Mouse (Mus musculus) testis, adult 2 months (tissue): Measurements from ENCODE around the gene Dact3. TPM values are rescaled to one million over a fixed set of nuclear protein-coding genes. Genes with fewer than 3 reads are reported as not detected.

ENCODE experiments used
- H3K27ac ChIP-seq: fragments of 200-500 bp; 2 replicates; pipeline ENCODE4 v1.5.1; 2012; ENCODE audit warnings: low read depth, low read length; ENCODE audit not compliant: control insufficient read depth, insufficient read depth
- H3K27me3 ChIP-seq: fragments of 200-500 bp; 2 replicates; pipeline ENCODE4 v1.6.1; 2012; ENCODE audit warnings: mild to moderate bottlenecking, low read length, moderate library complexity; ENCODE audit not compliant: control insufficient read depth, insufficient read depth
- H3K36me3 ChIP-seq: fragments of 200-500 bp; 2 replicates; pipeline ENCODE4 v1.6.1; 2012; ENCODE audit warnings: mild to moderate bottlenecking, low read length; ENCODE audit not compliant: control insufficient read depth, insufficient read depth
- H3K4me1 ChIP-seq: fragments of 200-500 bp; 2 replicates; pipeline ENCODE4 v1.6.1; 2012; ENCODE audit warnings: low read length; ENCODE audit not compliant: control insufficient read depth, insufficient read depth
- H3K4me3 ChIP-seq: fragments of 200-500 bp; 2 replicates; pipeline ENCODE4 v1.5.1; 2012; ENCODE audit warnings: low read depth, mild to moderate bottlenecking, low read length, moderate library complexity, mixed read lengths; ENCODE audit not compliant: control insufficient read depth
- CTCF ChIP-seq: fragments of 200-500 bp; IDR thresholded peaks from 2 replicates; pipeline ENCODE4 v1.5.1; 2012; ENCODE audit warnings: low read depth, mild to moderate bottlenecking, inconsistent platforms, low read length, moderate library complexity; ENCODE audit not compliant: control insufficient read depth, insufficient read depth, insufficient replicate concordance
- POLR2A ChIP-seq: fragments of 200-500 bp; IDR thresholded peaks from 2 replicates; pipeline ENCODE4 v1.6.1; 2012; ENCODE audit warnings: low read depth, mild to moderate bottlenecking, inconsistent platforms, low read length, moderate library complexity; ENCODE audit not compliant: control insufficient read depth
- polyA plus RNA-seq: library from polyadenylated mRNA; depleted of rRNA; stranded (reverse); fragments of >200 nt; gene quantifications from 2 replicates; pipeline ENCODE4 v1.2.3, GENCODE M21; 2012

Gene Dact3
- polyA plus RNA-seq, 1 experiment, result 30.7 TPM

GRCm38 (mm10) chr7:16874190-16874589 lies 927 bp upstream of the Dact3 start:
- Histone ChIP-seq H3K36me3 (no peaks in the 10 kb centered on the region), H3K27ac (peak overlapping the region; percentile 85), H3K27me3 (no peaks in the 10 kb centered on the region), H3K4me1 (peaks cover 20% of the 10 kb centered on the region), H3K4me3 (peak overlapping the region; percentile 84)
- peak; percentile 45; the same call in 1 of the 2 replicates for TF ChIP-seq POLR2A
- peak; percentile 91; the same call in 1 of the 2 replicates for TF ChIP-seq CTCF

- Histone ChIP-seq H3K27ac (peak overlapping the region; percentile 85), H3K27me3 (no peaks in the 10 kb centered on the region), H3K4me1 (peaks cover 13% of the 10 kb centered on the region), H3K36me3 (no peaks in the 10 kb centered on the region), H3K4me3 (peak overlapping the region; percentile 84)
- TF ChIP-seq CTCF (no peak), POLR2A (peak; percentile 66)
These were observed 284 bp upstream of the Dact3 start for GRCm38 (mm10) chr7:16874756-16875309.

- H3K4me3 ChIP-seq, result peak overlapping the region; percentile 88
- H3K27me3 ChIP-seq, result no peaks in the 10 kb centered on the region
- no peaks in the 10 kb centered on the region for H3K36me3 ChIP-seq
- H3K27ac ChIP-seq, result no peak overlapping the region
- no peak for TF ChIP-seq CTCF
- no peak for TF ChIP-seq POLR2A
- peaks cover 11% of the 10 kb centered on the region for H3K4me1 ChIP-seq
These were observed 209 bp downstream of the Dact3 start for GRCm38 (mm10) chr7:16875326-16875725.

GRCm38 (mm10) chr7:16876006-16876405 lies 889 bp downstream of the Dact3 start:
- no peaks in the 10 kb centered on the region for H3K36me3 ChIP-seq
- H3K4me3 ChIP-seq, result peak overlapping the region; percentile 88
- TF ChIP-seq POLR2A, result no peak
- no peak for TF ChIP-seq CTCF
- peaks cover 13% of the 10 kb centered on the region for H3K4me1 ChIP-seq
- no peaks in the 10 kb centered on the region for H3K27me3 ChIP-seq
- no peak overlapping the region; the same call in 1 of the 2 replicates for H3K27ac ChIP-seq

- no peaks in the 10 kb centered on the region for H3K36me3 ChIP-seq
- TF ChIP-seq POLR2A (no peak), CTCF (no peak)
- peaks cover 14% of the 10 kb centered on the region for H3K4me1 ChIP-seq
- peak overlapping the region; percentile 72 for H3K27ac ChIP-seq
- peak overlapping the region; percentile 88 for H3K4me3 ChIP-seq
- H3K27me3 ChIP-seq, result no peaks in the 10 kb centered on the region
These were observed 1.5 kb downstream of the Dact3 start for GRCm38 (mm10) chr7:16876608-16877007.

- H3K4me1 ChIP-seq, result peaks cover 14% of the 10 kb centered on the region
- TF ChIP-seq POLR2A (no peak), CTCF (no peak)
- H3K27me3 ChIP-seq, result no peaks in the 10 kb centered on the region
- H3K27ac ChIP-seq, result no peak overlapping the region
- H3K4me3 ChIP-seq, result no peak overlapping the region
- H3K36me3 ChIP-seq, result no peaks in the 10 kb centered on the region
These were observed 2.6 kb downstream of the Dact3 start for GRCm38 (mm10) chr7:16877717-16878116.

- Histone ChIP-seq H3K27me3 (no peaks in the 10 kb centered on the region), H3K27ac (peak overlapping the region; percentile 62), H3K36me3 (no peaks in the 10 kb centered on the region), H3K4me1 (peaks cover 18% of the 10 kb centered on the region), H3K4me3 (no peak overlapping the region)
- TF ChIP-seq CTCF, result no peak
- TF ChIP-seq POLR2A, result no peak
These were observed 4.9 kb downstream of the Dact3 start for GRCm38 (mm10) chr7:16879796-16880547.
